Mouse (Mus musculus) bone marrow macrophage, adult 2 months (primary cell): Measurements from ENCODE around the gene Gm8439. TPM values are rescaled to one million over a fixed set of nuclear protein-coding genes. Genes with fewer than 3 reads are reported as not detected.
"Not testable (repeated sequence)": the region's sequence is repeated elsewhere in the genome, so short reads cannot be mapped to it uniquely, and the experiment has no call there.

Source experiments
- H3K27ac ChIP-seq: 2 replicates; pipeline ENCODE4 v1.5.1; 2012; ENCODE audit warnings: low read depth, low read length; ENCODE audit not compliant: insufficient read depth
- H3K4me1 ChIP-seq: 2 replicates; pipeline ENCODE4 v1.6.1; 2012; ENCODE audit warnings: low read length; ENCODE audit not compliant: control insufficient read depth, insufficient read depth
- H3K4me3 ChIP-seq: 2 replicates; pipeline ENCODE4 v1.5.1; 2012; ENCODE audit warnings: mild to moderate bottlenecking, low read length, moderate library complexity; ENCODE audit not compliant: insufficient read depth
- CTCF ChIP-seq: IDR thresholded peaks from 2 replicates; pipeline ENCODE4 v1.5.1; 2012; ENCODE audit warnings: low read depth, mild to moderate bottlenecking, low read length, moderate library complexity
- POLR2A ChIP-seq: IDR thresholded peaks from 2 replicates; pipeline ENCODE4 v1.6.1; 2012; ENCODE audit warnings: mild to moderate bottlenecking, low read depth, low read length, borderline replicate concordance
- polyA plus RNA-seq: library from polyadenylated mRNA; stranded (reverse); fragments of >200 nt; gene quantifications from 2 replicates; pipeline ENCODE4 v1.2.4, GENCODE M21; 2012; ENCODE audit not compliant: missing spikeins, insufficient read depth, insufficient read length

The Gm8439 gene
- polyA plus RNA-seq, 1 experiment: not detected

GRCm38 (mm10) chr4:120580894-120581293 lies 7.7 kb upstream of the Gm8439 start:
- Histone ChIP-seq H3K27ac (no peak overlapping the region), H3K4me3 (no peak overlapping the region), H3K4me1 (no peaks in the 10 kb centered on the region)
- TF ChIP-seq POLR2A (no peak), CTCF (no peak)

- Histone ChIP-seq H3K4me3 (no peak overlapping the region), H3K4me1 (no peaks in the 10 kb centered on the region), H3K27ac (no peak overlapping the region)
- TF ChIP-seq POLR2A: no peak
- TF ChIP-seq CTCF: no peak
Observed at GRCm38 (mm10) chr4:120581711-120582110, 6.8 kb upstream of the Gm8439 start.

- Histone ChIP-seq H3K27ac (no peak overlapping the region), H3K4me1 (peaks cover 4% of the 10 kb centered on the region), H3K4me3 (no peak overlapping the region)
- TF ChIP-seq POLR2A: no peak
- TF ChIP-seq CTCF: no peak
Observed at GRCm38 (mm10) chr4:120586986-120587385, 1.6 kb upstream of the Gm8439 start.

GRCm38 (mm10) chr4:120589070-120589469 lies 525 bp downstream of the Gm8439 start:
- TF ChIP-seq CTCF (no peak), POLR2A (no peak)
- no peak overlapping the region for H3K27ac ChIP-seq
- H3K4me1 ChIP-seq: peaks cover 4% of the 10 kb centered on the region
- H3K4me3 ChIP-seq: no peak overlapping the region

- Histone ChIP-seq H3K27ac (no peak overlapping the region), H3K4me1 (peaks cover 4% of the 10 kb centered on the region), H3K4me3 (no peak overlapping the region)
- TF ChIP-seq POLR2A: no peak
- TF ChIP-seq CTCF: peak; percentile 60
Observed at GRCm38 (mm10) chr4:120589815-120590422, 1.4 kb downstream of the Gm8439 start.

GRCm38 (mm10) chr4:120590973-120591372 lies 2.4 kb downstream of the Gm8439 start:
- H3K27ac ChIP-seq: no peak overlapping the region
- H3K4me1 ChIP-seq: peaks cover 4% of the 10 kb centered on the region
- no peak overlapping the region for H3K4me3 ChIP-seq
- TF ChIP-seq CTCF (no peak), POLR2A (no peak)

- not testable (repeated sequence) for H3K27ac ChIP-seq, H3K4me1 ChIP-seq, H3K4me3 ChIP-seq
Observed at GRCm38 (mm10) chr4:120596210-120596609, 7.7 kb downstream of the Gm8439 start.

GRCm38 (mm10) chr4:120598922-120599321 lies 10.4 kb downstream of the Gm8439 start:
- no peak for TF ChIP-seq CTCF
- no peak for TF ChIP-seq POLR2A
- Histone ChIP-seq H3K4me1 (no peaks in the 10 kb centered on the region), H3K4me3 (no peak overlapping the region), H3K27ac (no peak overlapping the region)

GRCm38 (mm10) chr4:120601774-120602173 lies 13.2 kb downstream of the Gm8439 start:
- no peak overlapping the region for H3K4me3 ChIP-seq
- TF ChIP-seq CTCF (no peak), POLR2A (no peak)
- no peaks in the 10 kb centered on the region for H3K4me1 ChIP-seq
- H3K27ac ChIP-seq: no peak overlapping the region

GRCm38 (mm10) chr4:120602669-120603068 lies 14.1 kb downstream of the Gm8439 start:
- H3K4me1 ChIP-seq: no peaks in the 10 kb centered on the region
- H3K27ac ChIP-seq: no peak overlapping the region
- H3K4me3 ChIP-seq: no peak overlapping the region
- TF ChIP-seq POLR2A: no peak
- no peak for TF ChIP-seq CTCF

- H3K27ac ChIP-seq: no peak overlapping the region
- TF ChIP-seq POLR2A (no peak), CTCF (no peak)
- no peaks in the 10 kb centered on the region for H3K4me1 ChIP-seq
Observed at GRCm38 (mm10) chr4:120606941-120607340, 18.4 kb downstream of the Gm8439 start.

More at GRCm38 (mm10) chr4:120606941-120607340, 18.4 kb downstream of the Gm8439 start:
- H3K4me3 ChIP-seq: no peak overlapping the region
